ENCODE assay signal across 27 mouse cellular contexts in genomic region chr4:95830320-95830719, GRCm38 (mm10).
DNase-seq lines count a peak whose midpoint lies in the region; ATAC-seq and TF ChIP-seq lines count a peak whose summit lies in the region.
"Had no signal": no experiment of that assay in that cellular context is flagged by ENCODE, and none has a peak within 500 bp of the region (broad histone marks: within the 10 kb centered on the region; RNA-seq: fewer than 3 reads in every experiment).

No protein-coding gene starts in this region.

- no peak overlapping the region for H3K27ac ChIP-seq in heart, adult 2 months
- peak overlapping the region; percentile 74 for H3K27ac ChIP-seq in bone marrow macrophage, adult 2 months (ENCODE audit: insufficient read depth, low read depth, low read length)
- no peak overlapping the region for H3K27ac ChIP-seq in kidney, embryonic 14.5 days (ENCODE audit: low read depth, low read length)
- H3K27ac ChIP-seq: embryonic facial prominence, embryonic 10.5 days; embryonic facial prominence, embryonic 12.5 days; forebrain, embryonic 13.5 days; forebrain, embryonic 15.5 days had no signal

- no peak for TF ChIP-seq POLR2A in heart, adult 2 months (IDR thresholded peaks at IDR 0.05; ENCODE audit: insufficient read depth, low read depth, low read length)
- TF ChIP-seq POLR2A in bone marrow macrophage, adult 2 months (IDR thresholded peaks at IDR 0.05; ENCODE audit: borderline replicate concordance, low read depth, low read length): no peak

- TF ChIP-seq EP300 in heart, adult 2 months (IDR thresholded peaks at IDR 0.05; ENCODE audit: insufficient read depth, low read depth, low read length): no peak

- no peak overlapping the region for H3K4me2 ChIP-seq in kidney, embryonic 14.5 days (replicated peaks; ENCODE audit: low read depth, low read length)
- H3K4me2 ChIP-seq: embryonic facial prominence, embryonic 12.5 days; forebrain, embryonic 13.5 days; forebrain, embryonic 15.5 days had no signal

- H3K36me3 ChIP-seq in heart, adult 2 months (ENCODE audit: control insufficient read depth, insufficient read depth, low read length): no peaks in the 10 kb centered on the region
- no peaks in the 10 kb centered on the region for H3K36me3 ChIP-seq in kidney, embryonic 14.5 days (ENCODE audit: control insufficient read depth, insufficient read depth, low read length)
- H3K36me3 ChIP-seq: embryonic facial prominence, embryonic 10.5 days; embryonic facial prominence, embryonic 12.5 days; forebrain, embryonic 15.5 days; G1E had no signal

- no peaks in the 10 kb centered on the region for H3K4me1 ChIP-seq in heart, adult 2 months (ENCODE audit: control insufficient read depth, insufficient read depth, low read length)
- peaks cover 27% of the 10 kb centered on the region for H3K4me1 ChIP-seq in bone marrow macrophage, adult 2 months (ENCODE audit: control insufficient read depth, insufficient read depth, low read length)
- no peaks in the 10 kb centered on the region for H3K4me1 ChIP-seq in kidney, embryonic 14.5 days (ENCODE audit: control insufficient read depth, insufficient read depth, low read length)
- H3K4me1 ChIP-seq: embryonic facial prominence, embryonic 12.5 days; forebrain, embryonic 13.5 days; forebrain, embryonic 15.5 days had no signal

- H3K79me2 ChIP-seq in heart, adult 2 months (replicated peaks; ENCODE audit: control insufficient read depth, insufficient read depth, low read length): no peaks in the 10 kb centered on the region

- no peak for TF ChIP-seq CTCF in heart, adult 2 months (IDR thresholded peaks at IDR 0.05)
- no peak for TF ChIP-seq CTCF in bone marrow macrophage, adult 2 months (IDR thresholded peaks at IDR 0.05; ENCODE audit: low read depth, low read length)

- WGBS in heart, adult 2 months: 89% methylated on average over 2 of the region's 2 CpGs
- 84% methylated on average over 2 of the region's 2 CpGs for WGBS in kidney, embryonic 14.5 days

- no peaks in the 10 kb centered on the region for H3K9me3 ChIP-seq in kidney, embryonic 14.5 days (ENCODE audit: control insufficient read depth, low read length)
- H3K9me3 ChIP-seq: embryonic facial prominence, embryonic 10.5 days; embryonic facial prominence, embryonic 12.5 days; forebrain, embryonic 13.5 days; forebrain, embryonic 15.5 days; G1E had no signal

- peak; percentile 31 for DNase-seq in heart, adult 11 months
- no peak for DNase-seq in heart, adult 2 months
- DNase-seq in gastrocnemius, postnatal 10 days: no peak
- no peak for DNase-seq in gastrocnemius, adult 8-10 months (ENCODE audit: low spot score in 2 of 2)
- DNase-seq: adrenal gland, adult 8-10 months; adrenal gland, postnatal 14 days; adrenal gland, postnatal 36 days; B cell, adult 2 months; cerebellum, adult 11 months; cerebellum, adult 18-20 months; cerebellum, adult 8-10 months; cerebellum, adult 9-11 months; cerebellum, postnatal 14 days; cerebellum, postnatal 36 days had no signal

- no peak overlapping the region for H3K4me3 ChIP-seq in heart, adult 2 months
- no peak overlapping the region for H3K4me3 ChIP-seq in bone marrow macrophage, adult 2 months (ENCODE audit: insufficient read depth, low read length)
- H3K4me3 ChIP-seq in kidney, embryonic 14.5 days (ENCODE audit: low read length): no peak overlapping the region
- H3K4me3 ChIP-seq: embryonic facial prominence, embryonic 10.5 days; embryonic facial prominence, embryonic 12.5 days; forebrain, embryonic 13.5 days; forebrain, embryonic 15.5 days had no signal

- no peaks in the 10 kb centered on the region for H3K27me3 ChIP-seq in heart, adult 2 months (ENCODE audit: control insufficient read depth, insufficient read depth, low read length)
- no peaks in the 10 kb centered on the region for H3K27me3 ChIP-seq in kidney, embryonic 14.5 days (ENCODE audit: control insufficient read depth, insufficient read depth, low read length)
- H3K27me3 ChIP-seq: CH12.LX; embryonic facial prominence, embryonic 12.5 days; forebrain, embryonic 13.5 days; forebrain, embryonic 15.5 days; Patski had no signal

- no peak overlapping the region for H3K9ac ChIP-seq in heart, adult 2 months (ENCODE audit: low read depth, low read length)
- no peak overlapping the region for H3K9ac ChIP-seq in kidney, embryonic 14.5 days (ENCODE audit: low read depth, low read length)
- H3K9ac ChIP-seq: embryonic facial prominence, embryonic 12.5 days; forebrain, embryonic 13.5 days; forebrain, embryonic 15.5 days had no signal

- peak; percentile 63 for ATAC-seq in granulocyte monocyte progenitor cell, adult 5-6 weeks (replicated peaks; ENCODE audit: poor library complexity, severe bottlenecking)
- ATAC-seq in megakaryocyte, adult 5-6 weeks (ENCODE audit: poor library complexity, severe bottlenecking): peak; percentile 87
- ATAC-seq in kidney, embryonic 14.5 days (ENCODE audit: low FRiP score, low TSS enrichment): no peak
- ATAC-seq: activated CD4-positive, CD25-positive, alpha-beta regulatory T cell, adult 4 months; CD4-positive, CD25-positive, alpha-beta regulatory T cell, adult 4 months; forebrain, embryonic 13.5 days; forebrain, embryonic 15.5 days; Patski had no signal

- intact Hi-C loops in heart, adult 2 months (cut with DNase I): no loop called here
